Mouse (Mus musculus): ENCODE results near the gene Ldhal6b. TPM values are rescaled to one million over a fixed set of nuclear protein-coding genes. Genes with fewer than 3 reads are reported as not detected.

The Ldhal6b gene
- polyA plus RNA-seq, 1 experiment from 2014 or later = not detected

- no peak for DNase-seq (ENCODE audit: low spot score)
- Histone ChIP-seq H3K4me3 (ENCODE audit: low read depth, low read length) (no peak overlapping the region), H3K36me3 (ENCODE audit: control insufficient read depth, insufficient read depth, low read length) (no peaks in the 10 kb centered on the region), H3K4me2 (replicated peaks; ENCODE audit: low read depth, low read length) (no peak overlapping the region), H3K27me3 (ENCODE audit: control insufficient read depth, insufficient read depth, low read length) (no peaks in the 10 kb centered on the region), H3K27ac (ENCODE audit: low read depth, low read length) (no peak overlapping the region), H3K4me1 (replicated peaks; ENCODE audit: control insufficient read depth, insufficient read depth, low read length) (no peaks in the 10 kb centered on the region), H3K9me3 (ENCODE audit: control insufficient read depth, low read length) (no peaks in the 10 kb centered on the region), H3K9ac (ENCODE audit: low read depth, low read length) (no peak overlapping the region)
- 94% methylated on average over 3 of the region's 3 CpGs for WGBS
- no peak for ATAC-seq (ENCODE audit: low FRiP score)
These were observed 4.5 kb downstream of the Ldhal6b start for GRCm38 (mm10) chr17:5414041-5414440.

DNA sequence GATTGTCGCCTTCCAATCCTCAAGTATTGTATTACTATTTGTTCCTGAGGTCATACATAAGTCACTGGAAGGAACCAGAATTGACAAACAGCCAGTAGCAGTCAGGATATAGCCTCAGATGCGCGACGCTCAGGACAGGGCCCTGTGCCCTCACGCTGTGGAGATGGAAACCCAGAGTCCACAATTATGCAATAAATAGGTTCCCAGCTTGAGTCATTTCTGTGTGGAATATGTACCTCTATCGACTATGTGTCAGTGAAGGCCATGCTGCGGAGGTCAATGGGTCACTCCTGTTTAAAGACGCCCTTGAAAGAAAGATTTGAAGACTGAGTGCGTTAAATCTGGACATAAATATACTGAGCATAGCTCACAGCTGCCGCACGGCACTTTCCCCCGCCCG lies 5.2 kb downstream of the Ldhal6b start:
- Histone ChIP-seq H3K4me2 (replicated peaks; ENCODE audit: low read depth, low read length) (no peak overlapping the region), H3K4me1 (replicated peaks; ENCODE audit: control insufficient read depth, insufficient read depth, low read length) (no peaks in the 10 kb centered on the region), H3K4me3 (ENCODE audit: low read depth, low read length) (no peak overlapping the region), H3K27ac (ENCODE audit: low read depth, low read length) (no peak overlapping the region), H3K9ac (ENCODE audit: low read depth, low read length) (no peak overlapping the region), H3K36me3 (ENCODE audit: control insufficient read depth, insufficient read depth, low read length) (no peaks in the 10 kb centered on the region), H3K27me3 (ENCODE audit: control insufficient read depth, insufficient read depth, low read length) (no peaks in the 10 kb centered on the region), H3K9me3 (ENCODE audit: control insufficient read depth, low read length) (no peaks in the 10 kb centered on the region)
- ATAC-seq (ENCODE audit: low FRiP score) = no peak
- WGBS = 90% methylated on average over 13 of the region's 13 CpGs
- no peak for DNase-seq (ENCODE audit: low spot score)

GRCm38 (mm10) chr17:5412740-5413139 lies 5.8 kb downstream of the Ldhal6b start:
- no peak overlapping the region for H3K4me2 ChIP-seq (replicated peaks; ENCODE audit: low read depth, low read length)

GRCm38 (mm10) chr17:5412301-5412700 lies 6.3 kb downstream of the Ldhal6b start:
- 94% methylated on average over 8 of the region's 8 CpGs for WGBS
- no peak for ATAC-seq (ENCODE audit: low FRiP score)
- H3K9me3 ChIP-seq (ENCODE audit: control insufficient read depth, low read length) = no peaks in the 10 kb centered on the region

More at GRCm38 (mm10) chr17:5412740-5413139, 5.8 kb downstream of the Ldhal6b start:
- H3K27ac ChIP-seq (ENCODE audit: low read depth, low read length) = no peak overlapping the region
- no peaks in the 10 kb centered on the region for H3K27me3 ChIP-seq (ENCODE audit: control insufficient read depth, insufficient read depth, low read length)
- DNase-seq (ENCODE audit: low spot score) (no peak), ATAC-seq (ENCODE audit: low FRiP score) (no peak)
- WGBS = 91% methylated on average over 7 of the region's 7 CpGs
- H3K9me3 ChIP-seq (ENCODE audit: control insufficient read depth, low read length) = no peaks in the 10 kb centered on the region
- no peak overlapping the region for H3K4me3 ChIP-seq (ENCODE audit: low read depth, low read length)
- no peaks in the 10 kb centered on the region for H3K4me1 ChIP-seq (replicated peaks; ENCODE audit: control insufficient read depth, insufficient read depth, low read length)
- H3K36me3 ChIP-seq (ENCODE audit: control insufficient read depth, insufficient read depth, low read length) = no peaks in the 10 kb centered on the region
- H3K9ac ChIP-seq (ENCODE audit: low read depth, low read length) = no peak overlapping the region

GRCm38 (mm10) chr17:5411205-5411604 lies 7.4 kb downstream of the Ldhal6b start:
- no peaks in the 10 kb centered on the region for H3K9me3 ChIP-seq (ENCODE audit: control insufficient read depth, low read length)
- no peaks in the 10 kb centered on the region for H3K27me3 ChIP-seq (ENCODE audit: control insufficient read depth, insufficient read depth, low read length)
- no peaks in the 10 kb centered on the region for H3K4me1 ChIP-seq (replicated peaks; ENCODE audit: control insufficient read depth, insufficient read depth, low read length)
- WGBS = 95% methylated on average over 17 of the region's 17 CpGs
- no peak overlapping the region for H3K27ac ChIP-seq (ENCODE audit: low read depth, low read length)
- H3K36me3 ChIP-seq (ENCODE audit: control insufficient read depth, insufficient read depth, low read length) = no peaks in the 10 kb centered on the region
- DNase-seq (ENCODE audit: low spot score) (no peak), ATAC-seq (ENCODE audit: low FRiP score) (no peak)
- H3K4me3 ChIP-seq (ENCODE audit: low read depth, low read length) = no peak overlapping the region
- no peak overlapping the region for H3K4me2 ChIP-seq (replicated peaks; ENCODE audit: low read depth, low read length)
- no peak overlapping the region for H3K9ac ChIP-seq (ENCODE audit: low read depth, low read length)

More at GRCm38 (mm10) chr17:5412301-5412700, 6.3 kb downstream of the Ldhal6b start:
- Histone ChIP-seq H3K27ac (ENCODE audit: low read depth, low read length) (no peak overlapping the region), H3K36me3 (ENCODE audit: control insufficient read depth, insufficient read depth, low read length) (no peaks in the 10 kb centered on the region), H3K4me2 (replicated peaks; ENCODE audit: low read depth, low read length) (no peak overlapping the region), H3K4me1 (replicated peaks; ENCODE audit: control insufficient read depth, insufficient read depth, low read length) (no peaks in the 10 kb centered on the region), H3K27me3 (ENCODE audit: control insufficient read depth, insufficient read depth, low read length) (no peaks in the 10 kb centered on the region), H3K9ac (ENCODE audit: low read depth, low read length) (no peak overlapping the region), H3K4me3 (ENCODE audit: low read depth, low read length) (no peak overlapping the region)
- no peak for DNase-seq (ENCODE audit: low spot score)

DNA sequence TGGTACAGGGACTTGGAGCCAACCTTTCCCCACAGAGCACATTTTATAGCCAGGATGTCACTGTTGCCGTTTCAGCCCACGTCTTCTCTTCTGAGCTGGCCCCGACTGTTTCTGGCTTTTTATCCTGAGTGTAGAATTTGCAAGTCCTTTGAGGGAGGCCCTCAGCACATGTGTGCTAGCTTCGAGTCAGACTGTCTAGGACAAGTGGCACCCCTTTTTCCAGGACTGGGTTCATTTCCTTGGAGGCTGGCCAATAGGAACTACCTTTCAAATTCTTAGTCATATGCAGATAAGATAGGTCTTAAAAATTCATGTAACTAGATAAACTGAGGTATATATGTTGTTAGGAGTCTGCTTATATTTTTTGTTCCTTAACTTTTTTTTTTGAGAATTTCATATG lies 8.2 kb downstream of the Ldhal6b start:
- WGBS = 92% methylated on average over 4 of the region's 4 CpGs
- H3K27me3 ChIP-seq (ENCODE audit: control insufficient read depth, insufficient read depth, low read length) = no peaks in the 10 kb centered on the region
- H3K4me1 ChIP-seq (replicated peaks; ENCODE audit: control insufficient read depth, insufficient read depth, low read length) = no peaks in the 10 kb centered on the region
- H3K4me2 ChIP-seq (replicated peaks; ENCODE audit: low read depth, low read length) = no peak overlapping the region
- no peak overlapping the region for H3K27ac ChIP-seq (ENCODE audit: low read depth, low read length)
- H3K9me3 ChIP-seq (ENCODE audit: control insufficient read depth, low read length) = no peaks in the 10 kb centered on the region
- H3K4me3 ChIP-seq (ENCODE audit: low read depth, low read length) = no peak overlapping the region
- H3K36me3 ChIP-seq (ENCODE audit: control insufficient read depth, insufficient read depth, low read length) = no peaks in the 10 kb centered on the region
- ATAC-seq (ENCODE audit: low FRiP score) (no peak), DNase-seq (ENCODE audit: low spot score) (no peak)
- no peak overlapping the region for H3K9ac ChIP-seq (ENCODE audit: low read depth, low read length)

- ATAC-seq (ENCODE audit: low FRiP score) = no peak
- WGBS = 86% methylated on average over 6 of the region's 6 CpGs
- DNase-seq (ENCODE audit: low spot score) = no peak
These were observed 11.5 kb downstream of the Ldhal6b start for GRCm38 (mm10) chr17:5407030-5407429.

GRCm38 (mm10) chr17:5406566-5406965 lies 12.0 kb downstream of the Ldhal6b start:
- no peak overlapping the region for H3K4me3 ChIP-seq (ENCODE audit: low read depth, low read length)
- WGBS = 39% methylated on average over 10 of the region's 10 CpGs
- no peaks in the 10 kb centered on the region for H3K27me3 ChIP-seq (ENCODE audit: control insufficient read depth, insufficient read depth, low read length)
- H3K4me2 ChIP-seq (replicated peaks; ENCODE audit: low read depth, low read length) = no peak overlapping the region
- no peak overlapping the region for H3K9ac ChIP-seq (ENCODE audit: low read depth, low read length)
- no peaks in the 10 kb centered on the region for H3K4me1 ChIP-seq (replicated peaks; ENCODE audit: control insufficient read depth, insufficient read depth, low read length)
- no peak for DNase-seq (ENCODE audit: low spot score)
- no peak overlapping the region for H3K27ac ChIP-seq (ENCODE audit: low read depth, low read length)
- no peaks in the 10 kb centered on the region for H3K9me3 ChIP-seq (ENCODE audit: control insufficient read depth, low read length)
- ATAC-seq (ENCODE audit: low FRiP score) = no peak
- no peaks in the 10 kb centered on the region for H3K36me3 ChIP-seq (ENCODE audit: control insufficient read depth, insufficient read depth, low read length)

More at GRCm38 (mm10) chr17:5407030-5407429, 11.5 kb downstream of the Ldhal6b start:
- Histone ChIP-seq H3K27me3 (ENCODE audit: control insufficient read depth, insufficient read depth, low read length) (no peaks in the 10 kb centered on the region), H3K27ac (ENCODE audit: low read depth, low read length) (no peak overlapping the region), H3K9ac (ENCODE audit: low read depth, low read length) (no peak overlapping the region), H3K4me1 (replicated peaks; ENCODE audit: control insufficient read depth, insufficient read depth, low read length) (no peaks in the 10 kb centered on the region), H3K9me3 (ENCODE audit: control insufficient read depth, low read length) (no peaks in the 10 kb centered on the region), H3K36me3 (ENCODE audit: control insufficient read depth, insufficient read depth, low read length) (no peaks in the 10 kb centered on the region), H3K4me3 (ENCODE audit: low read depth, low read length) (no peak overlapping the region), H3K4me2 (replicated peaks; ENCODE audit: low read depth, low read length) (no peak overlapping the region)

GRCm38 (mm10) chr17:5403885-5404284 lies 14.7 kb downstream of the Ldhal6b start:
- DNase-seq (ENCODE audit: low spot score) = no peak
- H3K27me3 ChIP-seq (ENCODE audit: control insufficient read depth, insufficient read depth, low read length) = no peaks in the 10 kb centered on the region
- H3K9me3 ChIP-seq (ENCODE audit: control insufficient read depth, low read length) = no peaks in the 10 kb centered on the region
- no peak for ATAC-seq (ENCODE audit: low FRiP score)
- no peak overlapping the region for H3K27ac ChIP-seq (ENCODE audit: low read depth, low read length)
- no peak overlapping the region for H3K4me3 ChIP-seq (ENCODE audit: low read depth, low read length)
- no peaks in the 10 kb centered on the region for H3K36me3 ChIP-seq (ENCODE audit: control insufficient read depth, insufficient read depth, low read length)
- WGBS = 87% methylated on average over 6 of the region's 6 CpGs
- H3K9ac ChIP-seq (ENCODE audit: low read depth, low read length) = no peak overlapping the region
- H3K4me2 ChIP-seq (replicated peaks; ENCODE audit: low read depth, low read length) = no peak overlapping the region
- H3K4me1 ChIP-seq (replicated peaks; ENCODE audit: control insufficient read depth, insufficient read depth, low read length) = no peaks in the 10 kb centered on the region
